Mouse (Mus musculus) forebrain, embryonic 12.5 days (tissue): ENCODE data around the gene Angel1. TPM values are rescaled to one million over a fixed set of nuclear protein-coding genes. Genes with fewer than 3 reads are reported as not detected.

ENCODE experiments used
- ATAC-seq: fragments of 200-750 bp; cut with Nextera tagmentation; 2 replicates; pipeline ENCODE4 v1.8.0; 2017; ENCODE audit warnings: moderate TSS enrichment; ENCODE audit not compliant: low FRiP score
- H3K27ac ChIP-seq: fragments of 300-500 bp; sonication (generic); 2 replicates; pipeline ENCODE4 v1.5.1; 2016; ENCODE audit warnings: mild to moderate bottlenecking
- H3K27me3 ChIP-seq: fragments of 300-500 bp; sonication (generic); 2 replicates; pipeline ENCODE4 v1.6.1; 2016; ENCODE audit warnings: mild to moderate bottlenecking
- H3K36me3 ChIP-seq: fragments of 300-500 bp; sonication (generic); replicated peaks from 2 replicates; pipeline ENCODE4 v1.6.1; 2016; ENCODE audit warnings: mild to moderate bottlenecking
- H3K4me1 ChIP-seq: fragments of 300-500 bp; sonication (generic); 2 replicates; pipeline ENCODE4 v1.6.1; 2016
- H3K4me2 ChIP-seq: fragments of 300-500 bp; sonication (generic); 2 replicates; pipeline ENCODE4 v1.6.1; 2016; ENCODE audit warnings: mild to moderate bottlenecking, moderate library complexity
- H3K4me3 ChIP-seq: fragments of 300-500 bp; sonication (generic); replicated peaks from 2 replicates; pipeline ENCODE4 v1.5.1; 2016; ENCODE audit warnings: mild to moderate bottlenecking
- H3K9ac ChIP-seq: fragments of 300-500 bp; sonication (generic); 2 replicates; pipeline ENCODE4 v1.6.1; 2016; ENCODE audit warnings: mild to moderate bottlenecking
- H3K9me3 ChIP-seq: fragments of 300-500 bp; sonication (generic); 2 replicates; pipeline ENCODE4 v1.6.1; 2016
- WGBS: fragments of 180-500 bp; shearing (Covaris S2); methylation state at CpG from one replicate; pipeline ENCODE4 v1.1.7; 2016; 5-methylcytosine and 5-hydroxymethylcytosine counted together
- polyA plus RNA-seq: library from polyadenylated mRNA; unstranded; fragments of >200 nt; fragmentation: Nextera tagmentation; extraction: Ambion mirVana; gene quantifications from 2 replicates; pipeline ENCODE4 v1.2.1, GENCODE M21; 2016

The Angel1 gene
- polyA plus RNA-seq, 1 experiment from 2014 or later: 13.3 TPM

GRCm38 (mm10) chr12:86700927-86701310 lies 25.3 kb downstream of the Angel1 start:
- H3K27ac ChIP-seq: peak overlapping the region; percentile 81
- 66% methylated on average over 4 of the region's 4 CpGs for WGBS
- H3K9ac ChIP-seq: no peak overlapping the region
- peak; percentile 21; the same call in 1 of the 2 replicates for ATAC-seq
- no peak overlapping the region for H3K4me3 ChIP-seq
- peaks cover 11% of the 10 kb centered on the region; the same call in 1 of the 2 replicates for H3K36me3 ChIP-seq
- 0 out of 2 replicates have a peak, but pooled peaks cover 2% of the 10 kb centered on the region for H3K9me3 ChIP-seq
- H3K4me1 ChIP-seq: peaks cover 32% of the 10 kb centered on the region
- H3K27me3 ChIP-seq: no peaks in the 10 kb centered on the region
- H3K4me2 ChIP-seq: no peak overlapping the region

- Histone ChIP-seq H3K9ac (no peak overlapping the region), H3K27ac (peak overlapping the region; percentile 81), H3K9me3 (0 out of 2 replicates have a peak, but pooled peaks cover 2% of the 10 kb centered on the region), H3K4me2 (no peak overlapping the region), H3K4me3 (no peak overlapping the region), H3K4me1 (peaks cover 32% of the 10 kb centered on the region), H3K27me3 (no peaks in the 10 kb centered on the region), H3K36me3 (peaks cover 17% of the 10 kb centered on the region; the same call in 1 of the 2 replicates)
- peak; percentile 69 for ATAC-seq
- 34% methylated on average over 19 of the region's 19 CpGs for WGBS
Observed at GRCm38 (mm10) chr12:86699965-86700926, 26.0 kb downstream of the Angel1 start.

GRCm38 (mm10) chr12:86698537-86698936 lies 27.7 kb downstream of the Angel1 start:
- peak overlapping the region; percentile 1; the same call in 1 of the 2 replicates for H3K27ac ChIP-seq

GRCm38 (mm10) chr12:86697996-86698395 lies 28.3 kb downstream of the Angel1 start:
- no peak overlapping the region for H3K4me3 ChIP-seq
- H3K36me3 ChIP-seq: peaks cover 29% of the 10 kb centered on the region
- peaks cover 32% of the 10 kb centered on the region for H3K4me1 ChIP-seq
- H3K4me2 ChIP-seq: no peak overlapping the region
- H3K9ac ChIP-seq: no peak overlapping the region
- ATAC-seq: no peak
- H3K27ac ChIP-seq: no peak overlapping the region
- WGBS: 81% methylated on average over 2 of the region's 2 CpGs
- H3K9me3 ChIP-seq: 0 out of 2 replicates have a peak, but pooled peaks cover 2% of the 10 kb centered on the region
- no peaks in the 10 kb centered on the region for H3K27me3 ChIP-seq

More at GRCm38 (mm10) chr12:86698537-86698936, 27.7 kb downstream of the Angel1 start:
- H3K9me3 ChIP-seq: 0 out of 2 replicates have a peak, but pooled peaks cover 2% of the 10 kb centered on the region
- H3K9ac ChIP-seq: 0 out of 2 replicates have a peak overlapping the region, but pooled peaks have one; percentile 21
- no peak overlapping the region for H3K4me2 ChIP-seq
- peaks cover 29% of the 10 kb centered on the region for H3K36me3 ChIP-seq
- peaks cover 32% of the 10 kb centered on the region for H3K4me1 ChIP-seq
- ATAC-seq: no peak
- H3K4me3 ChIP-seq: no peak overlapping the region
- no peaks in the 10 kb centered on the region for H3K27me3 ChIP-seq

GRCm38 (mm10) chr12:86694441-86694840 lies 31.8 kb downstream of the Angel1 start:
- no peak for ATAC-seq
- H3K4me3 ChIP-seq: no peak overlapping the region
- H3K4me2 ChIP-seq: no peak overlapping the region
- H3K9me3 ChIP-seq: 0 out of 2 replicates have a peak, but pooled peaks cover 2% of the 10 kb centered on the region
- no peak overlapping the region for H3K9ac ChIP-seq
- H3K4me1 ChIP-seq: peaks cover 14% of the 10 kb centered on the region
- no peaks in the 10 kb centered on the region for H3K27me3 ChIP-seq
- 86% methylated on average over 1 of the region's 1 CpGs for WGBS
- peaks cover 59% of the 10 kb centered on the region for H3K36me3 ChIP-seq
- no peak overlapping the region for H3K27ac ChIP-seq

GRCm38 (mm10) chr12:86693389-86693788 lies 32.9 kb downstream of the Angel1 start:
- Histone ChIP-seq H3K27me3 (no peaks in the 10 kb centered on the region), H3K4me3 (no peak overlapping the region), H3K27ac (no peak overlapping the region), H3K36me3 (peaks cover 69% of the 10 kb centered on the region), H3K4me1 (peaks cover 5% of the 10 kb centered on the region; the same call in 1 of the 2 replicates), H3K4me2 (no peak overlapping the region), H3K9ac (no peak overlapping the region), H3K9me3 (0 out of 2 replicates have a peak, but pooled peaks cover 2% of the 10 kb centered on the region)
- no peak for ATAC-seq

GRCm38 (mm10) chr12:86692471-86693356 lies 33.5 kb downstream of the Angel1 start:
- ATAC-seq: no peak
- no peak overlapping the region for H3K9ac ChIP-seq
- peaks cover 5% of the 10 kb centered on the region; the same call in 1 of the 2 replicates for H3K4me1 ChIP-seq
- H3K4me3 ChIP-seq: no peak overlapping the region
- no peaks in the 10 kb centered on the region for H3K27me3 ChIP-seq
- peaks cover 76% of the 10 kb centered on the region for H3K36me3 ChIP-seq
- 62% methylated on average over 5 of the region's 5 CpGs for WGBS
- no peak overlapping the region for H3K27ac ChIP-seq
- H3K9me3 ChIP-seq: 0 out of 2 replicates have a peak, but pooled peaks cover 1% of the 10 kb centered on the region
- H3K4me2 ChIP-seq: no peak overlapping the region

- 86% methylated on average over 12 of the region's 12 CpGs for WGBS
- Histone ChIP-seq H3K36me3 (peaks cover 85% of the 10 kb centered on the region), H3K4me1 (peaks cover 5% of the 10 kb centered on the region; the same call in 1 of the 2 replicates), H3K9ac (no peak overlapping the region), H3K4me3 (no peak overlapping the region), H3K9me3 (no peaks in the 10 kb centered on the region), H3K27ac (no peak overlapping the region), H3K27me3 (no peaks in the 10 kb centered on the region), H3K4me2 (no peak overlapping the region)
- no peak for ATAC-seq
Observed at GRCm38 (mm10) chr12:86690700-86691485, 35.4 kb downstream of the Angel1 start.

- 95% methylated on average over 27 of the region's 27 CpGs for WGBS
- no peak for ATAC-seq
- Histone ChIP-seq H3K4me2 (no peak overlapping the region), H3K4me1 (peaks cover 5% of the 10 kb centered on the region; the same call in 1 of the 2 replicates), H3K27ac (no peak overlapping the region), H3K9me3 (no peaks in the 10 kb centered on the region), H3K27me3 (no peaks in the 10 kb centered on the region), H3K36me3 (peaks cover 77% of the 10 kb centered on the region), H3K9ac (no peak overlapping the region), H3K4me3 (no peak overlapping the region)
Observed at GRCm38 (mm10) chr12:86688917-86689316, 37.3 kb downstream of the Angel1 start.

- H3K27ac ChIP-seq: no peak overlapping the region
- no peak overlapping the region for H3K4me2 ChIP-seq
- H3K9ac ChIP-seq: no peak overlapping the region
- no peaks in the 10 kb centered on the region for H3K27me3 ChIP-seq
- WGBS: 81% methylated on average over 4 of the region's 4 CpGs
- H3K4me1 ChIP-seq: peaks cover 12% of the 10 kb centered on the region
- H3K4me3 ChIP-seq: no peak overlapping the region
- no peaks in the 10 kb centered on the region for H3K9me3 ChIP-seq
- ATAC-seq: no peak
- H3K36me3 ChIP-seq: peaks cover 80% of the 10 kb centered on the region
Observed at GRCm38 (mm10) chr12:86687971-86688573, 38.2 kb downstream of the Angel1 start.

- Histone ChIP-seq H3K4me2 (no peak overlapping the region), H3K27ac (no peak overlapping the region), H3K9me3 (no peaks in the 10 kb centered on the region), H3K27me3 (no peaks in the 10 kb centered on the region), H3K9ac (no peak overlapping the region), H3K4me3 (no peak overlapping the region), H3K4me1 (peaks cover 18% of the 10 kb centered on the region), H3K36me3 (peaks cover 80% of the 10 kb centered on the region)
- ATAC-seq: no peak
- WGBS: 74% methylated on average over 4 of the region's 4 CpGs
Observed at GRCm38 (mm10) chr12:86687445-86687955, 38.8 kb downstream of the Angel1 start.
